Mouse (Mus musculus) spleen, adult 2 months (tissue): ENCODE data around the gene Ulk3.
A peak's percentile ranks its signal among the peaks of the same experiment; 100 is the strongest.

Experiments used
- CTCF ChIP-seq: fragments of 200-500 bp; IDR thresholded peaks from 2 replicates; pipeline ENCODE4 v1.5.1; 2011; ENCODE audit warnings: mild to moderate bottlenecking, inconsistent platforms; ENCODE audit not compliant: insufficient read depth, insufficient read length, insufficient replicate concordance; ENCODE audit errors: extremely low read depth
- POLR2A ChIP-seq: fragments of 200-500 bp; IDR thresholded peaks from 2 replicates; pipeline ENCODE4 v1.6.1; 2011; ENCODE audit warnings: low read depth, low read length, inconsistent platforms

GRCm38 (mm10) chr9:57560861-57561710 is 28.2 kb upstream of the Ulk3 start, which contains the start of gene Scamp2:
- TF ChIP-seq CTCF (0 out of 2 replicates have a peak, but pooled peaks have one; percentile 9), POLR2A (peak; percentile 87)
